Mouse (Mus musculus): ENCODE data around the gene Sntg2. TPM values are rescaled to one million over a fixed set of nuclear protein-coding genes. Genes with fewer than 3 reads are reported as not detected.

Sntg2 gene
- total and polyA plus RNA-seq, 2 experiments from 2014 or later: 4.3 to 11.7 TPM

DNA sequence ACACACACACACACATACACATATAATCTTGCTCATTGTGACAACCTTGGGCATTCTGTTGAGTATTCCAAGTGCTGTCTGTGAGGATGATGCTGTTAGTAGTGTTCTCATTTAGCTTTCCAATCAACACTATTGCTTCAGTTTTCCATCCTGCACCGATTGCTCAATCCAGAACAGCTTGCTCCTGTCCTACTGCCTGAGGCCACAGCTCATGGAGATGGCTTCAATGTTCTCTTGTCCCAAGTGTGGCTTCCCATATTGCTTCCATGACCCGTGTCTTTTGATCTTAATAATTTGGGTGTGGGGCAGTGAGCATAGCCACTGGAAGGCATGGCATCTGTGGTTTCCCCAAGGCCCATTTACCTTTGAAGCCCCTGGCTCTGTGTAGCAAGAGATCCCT is 162.8 kb downstream of the Sntg2 start:
- H3K27ac ChIP-seq (ENCODE audit: low read depth, low read length): no peak overlapping the region
- DNase-seq (ENCODE audit: low spot score) (no peak), ATAC-seq (ENCODE audit: low FRiP score) (no peak)
- H3K4me2 ChIP-seq (ENCODE audit: low read depth, low read length, poor library complexity, severe bottlenecking): no peak overlapping the region
- no peak overlapping the region for H3K4me3 ChIP-seq (ENCODE audit: low read depth, low read length)
- no peaks in the 10 kb centered on the region for H3K4me1 ChIP-seq (ENCODE audit: insufficient read depth, low read length)
- WGBS: 85% methylated on average over 2 of the region's 2 CpGs
- no peak for TF ChIP-seq CTCF (IDR thresholded peaks at IDR 0.05)
- H3K9me3 ChIP-seq (ENCODE audit: low read length): no peaks in the 10 kb centered on the region
- H3K27me3 ChIP-seq (ENCODE audit: insufficient read depth, low read length): no peaks in the 10 kb centered on the region
- H3K36me3 ChIP-seq (ENCODE audit: insufficient read depth, low read length): no peaks in the 10 kb centered on the region
- H3K9ac ChIP-seq (replicated peaks; ENCODE audit: low read length, poor library complexity, severe bottlenecking): no peak overlapping the region

DNA sequence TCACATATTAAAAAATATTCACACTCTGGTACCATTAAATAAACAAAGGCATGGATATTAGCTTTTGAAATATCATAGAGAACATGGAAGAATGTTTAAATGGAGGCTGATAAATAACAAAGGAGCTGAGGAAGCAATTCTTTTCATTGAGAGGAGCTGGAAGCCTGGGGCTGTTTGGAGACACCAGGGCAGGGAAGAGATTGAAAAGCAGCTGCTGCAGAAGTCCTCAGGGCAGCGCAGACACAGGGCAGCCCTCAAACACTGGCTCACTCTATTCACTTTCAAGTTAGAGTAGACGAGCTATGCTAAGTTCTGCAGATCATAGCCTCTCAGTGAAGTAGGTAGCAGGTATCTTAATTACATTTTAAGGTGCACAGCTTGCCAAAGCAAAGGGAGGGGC is 164.6 kb downstream of the Sntg2 start:
- ATAC-seq (ENCODE audit: low FRiP score): no peak
- no peaks in the 10 kb centered on the region for H3K36me3 ChIP-seq (ENCODE audit: insufficient read depth, low read length)

DNA sequence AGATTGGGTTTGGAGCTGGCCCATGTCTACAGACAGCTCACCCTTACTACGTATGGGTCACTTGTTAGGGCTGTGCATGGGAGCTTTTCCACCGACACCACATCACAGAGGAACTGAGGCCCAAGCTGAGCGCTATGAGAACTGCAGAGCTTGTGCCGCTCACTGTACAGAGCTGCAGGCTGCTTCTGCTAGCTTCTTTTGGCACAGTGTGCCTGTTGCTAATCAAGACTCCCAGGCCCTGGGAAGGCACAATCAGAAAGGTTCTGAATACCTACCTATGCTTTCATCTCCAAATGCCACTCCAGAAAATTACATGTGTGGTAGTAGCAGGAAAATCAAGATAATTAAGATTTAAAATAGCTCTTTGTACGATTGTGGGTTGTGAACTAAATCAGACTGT is 165.1 kb downstream of the Sntg2 start:
- H3K9me3 ChIP-seq (ENCODE audit: low read length): no peaks in the 10 kb centered on the region
- no peak for TF ChIP-seq CTCF (IDR thresholded peaks at IDR 0.05)
- no peaks in the 10 kb centered on the region for H3K36me3 ChIP-seq (ENCODE audit: insufficient read depth, low read length)
- no peak overlapping the region for H3K9ac ChIP-seq (replicated peaks; ENCODE audit: low read length, poor library complexity, severe bottlenecking)
- DNase-seq (ENCODE audit: low spot score) (no peak), ATAC-seq (ENCODE audit: low FRiP score) (no peak)
- no peaks in the 10 kb centered on the region for H3K4me1 ChIP-seq (ENCODE audit: insufficient read depth, low read length)
- no peak overlapping the region for H3K4me3 ChIP-seq (ENCODE audit: low read depth, low read length)
- H3K27ac ChIP-seq (ENCODE audit: low read depth, low read length): no peak overlapping the region
- H3K4me2 ChIP-seq (ENCODE audit: low read depth, low read length, poor library complexity, severe bottlenecking): no peak overlapping the region
- H3K27me3 ChIP-seq (ENCODE audit: insufficient read depth, low read length): no peaks in the 10 kb centered on the region
- 69% methylated on average over 5 of the region's 5 CpGs for WGBS

More for the DNA sequence above, 164.6 kb downstream of the Sntg2 start:
- Histone ChIP-seq H3K4me3 (ENCODE audit: low read depth, low read length) (no peak overlapping the region), H3K27me3 (ENCODE audit: insufficient read depth, low read length) (no peaks in the 10 kb centered on the region), H3K9ac (replicated peaks; ENCODE audit: low read length, poor library complexity, severe bottlenecking) (no peak overlapping the region), H3K9me3 (ENCODE audit: low read length) (no peaks in the 10 kb centered on the region), H3K4me1 (ENCODE audit: insufficient read depth, low read length) (no peaks in the 10 kb centered on the region), H3K27ac (ENCODE audit: low read depth, low read length) (no peak overlapping the region), H3K4me2 (ENCODE audit: low read depth, low read length, poor library complexity, severe bottlenecking) (no peak overlapping the region)
- DNase-seq (ENCODE audit: low spot score): no peak
- WGBS: 31% methylated on average over 2 of the region's 2 CpGs
- no peak for TF ChIP-seq CTCF (IDR thresholded peaks at IDR 0.05)

DNA sequence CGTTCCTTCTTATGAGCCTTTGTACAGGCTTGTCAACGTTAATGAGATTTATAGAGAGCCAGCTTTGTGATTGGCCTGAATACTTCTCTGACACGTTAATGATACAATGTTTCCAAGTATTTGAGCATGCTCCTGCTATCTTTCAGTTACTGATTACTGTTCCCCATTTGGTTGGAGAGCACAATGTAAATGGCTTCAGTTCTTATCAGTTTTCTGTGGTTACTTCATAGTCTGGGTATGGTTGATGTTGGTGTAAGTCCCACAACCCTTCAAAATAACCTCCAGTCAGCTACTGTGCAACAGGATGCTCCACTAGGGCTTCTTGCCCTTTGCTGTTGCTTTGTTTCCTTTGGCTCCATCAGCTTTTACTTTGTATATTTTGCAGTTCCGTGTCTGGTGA is 168.7 kb downstream of the Sntg2 start:
- WGBS: 81% methylated on average over 4 of the region's 4 CpGs
- H3K9me3 ChIP-seq (ENCODE audit: low read length): no peaks in the 10 kb centered on the region
- H3K9ac ChIP-seq (replicated peaks; ENCODE audit: low read length, poor library complexity, severe bottlenecking): no peak overlapping the region
- no peaks in the 10 kb centered on the region for H3K36me3 ChIP-seq (ENCODE audit: insufficient read depth, low read length)
- ATAC-seq (ENCODE audit: low FRiP score) (no peak), DNase-seq (ENCODE audit: low spot score) (no peak)
- no peaks in the 10 kb centered on the region for H3K27me3 ChIP-seq (ENCODE audit: insufficient read depth, low read length)
- no peak for TF ChIP-seq CTCF (IDR thresholded peaks at IDR 0.05)
- H3K4me3 ChIP-seq (ENCODE audit: low read depth, low read length): no peak overlapping the region
- no peak overlapping the region for H3K4me2 ChIP-seq (ENCODE audit: low read depth, low read length, poor library complexity, severe bottlenecking)
- H3K27ac ChIP-seq (ENCODE audit: low read depth, low read length): no peak overlapping the region
- no peaks in the 10 kb centered on the region; the same call in 1 of the 2 replicates for H3K4me1 ChIP-seq (ENCODE audit: insufficient read depth, low read length)

DNA sequence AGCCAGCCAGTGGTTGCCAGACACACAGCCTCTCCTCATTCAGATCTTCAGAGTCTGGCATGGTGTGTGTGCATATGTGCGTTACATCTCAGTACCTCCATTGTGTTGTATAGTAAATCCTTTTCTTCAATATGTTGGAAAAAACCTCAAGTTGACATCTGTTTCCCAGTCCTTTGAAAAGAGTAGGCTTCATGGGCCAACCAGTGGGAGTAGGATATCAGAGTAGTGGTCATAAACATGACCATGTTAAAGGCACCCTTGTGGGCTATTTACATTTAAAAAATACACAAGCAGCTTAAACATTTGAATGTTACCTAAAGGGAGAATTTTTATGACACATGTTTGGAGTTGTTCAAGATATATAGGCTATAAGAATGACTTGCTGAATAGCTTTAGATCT is 170.4 kb downstream of the Sntg2 start:
- no peaks in the 10 kb centered on the region for H3K27me3 ChIP-seq (ENCODE audit: insufficient read depth, low read length)
- H3K27ac ChIP-seq (ENCODE audit: low read depth, low read length): no peak overlapping the region
- no peak overlapping the region for H3K9ac ChIP-seq (replicated peaks; ENCODE audit: low read length, poor library complexity, severe bottlenecking)
- H3K4me2 ChIP-seq (ENCODE audit: low read depth, low read length, poor library complexity, severe bottlenecking): no peak overlapping the region
- H3K9me3 ChIP-seq (ENCODE audit: low read length): no peaks in the 10 kb centered on the region
- no peaks in the 10 kb centered on the region for H3K36me3 ChIP-seq (ENCODE audit: insufficient read depth, low read length)
- ATAC-seq (ENCODE audit: low FRiP score) (no peak), DNase-seq (ENCODE audit: low spot score) (no peak)
- TF ChIP-seq CTCF (IDR thresholded peaks at IDR 0.05): no peak
- H3K4me3 ChIP-seq (ENCODE audit: low read depth, low read length): no peak overlapping the region
- 55% methylated on average over 1 of the region's 1 CpGs for WGBS
- no peaks in the 10 kb centered on the region; the same call in 1 of the 2 replicates for H3K4me1 ChIP-seq (ENCODE audit: insufficient read depth, low read length)

DNA sequence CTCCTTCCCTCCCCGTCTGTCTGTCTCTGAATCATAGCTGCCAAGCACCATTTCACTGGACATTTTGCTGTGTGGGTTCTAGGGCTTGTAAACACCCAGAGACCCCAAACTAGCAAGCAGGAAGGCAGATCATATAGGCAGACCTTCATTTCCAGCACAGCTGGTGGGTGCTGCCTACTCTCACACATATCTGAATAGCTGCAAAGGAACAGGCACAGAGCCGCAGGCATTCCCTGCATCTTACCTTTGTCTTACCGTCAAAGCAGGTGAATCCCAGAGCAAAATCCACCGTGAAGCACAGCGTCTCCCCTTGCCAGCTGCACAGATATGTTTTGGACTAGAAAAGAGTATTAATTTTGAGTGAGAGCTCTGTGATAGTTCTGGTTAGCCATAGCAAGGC is 172.1 kb downstream of the Sntg2 start:
- no peaks in the 10 kb centered on the region for H3K9me3 ChIP-seq (ENCODE audit: low read length)
- ATAC-seq (ENCODE audit: low FRiP score) (no peak), DNase-seq (ENCODE audit: low spot score) (no peak)
- H3K4me2 ChIP-seq (ENCODE audit: low read depth, low read length, poor library complexity, severe bottlenecking): no peak overlapping the region
- no peaks in the 10 kb centered on the region for H3K27me3 ChIP-seq (ENCODE audit: insufficient read depth, low read length)
- H3K36me3 ChIP-seq (ENCODE audit: insufficient read depth, low read length): no peaks in the 10 kb centered on the region
- H3K4me1 ChIP-seq (ENCODE audit: insufficient read depth, low read length): no peaks in the 10 kb centered on the region; the same call in 1 of the 2 replicates
- TF ChIP-seq CTCF (IDR thresholded peaks at IDR 0.05): no peak
- H3K27ac ChIP-seq (ENCODE audit: low read depth, low read length): no peak overlapping the region
- no peak overlapping the region for H3K9ac ChIP-seq (replicated peaks; ENCODE audit: low read length, poor library complexity, severe bottlenecking)
- no peak overlapping the region for H3K4me3 ChIP-seq (ENCODE audit: low read depth, low read length)
- 68% methylated on average over 5 of the region's 5 CpGs for WGBS
